Mouse (Mus musculus) heart, adult 2 months (tissue): ENCODE results near the gene Prkch. TPM values are rescaled to one million over a fixed set of nuclear protein-coding genes. Genes with fewer than 3 reads are reported as not detected.

ENCODE experiments used
- DNase-seq, 2 experiments: peaks; one replicate each; pipeline ENCODE4 v3.0.0; 2021
- H3K27ac ChIP-seq: fragments of 200-600 bp; 2 replicates; pipeline ENCODE4 v1.8.1; 2022
- H3K27me3 ChIP-seq: fragments of 200-500 bp; 2 replicates; pipeline ENCODE4 v1.6.1; 2012; ENCODE audit warnings: mild to moderate bottlenecking, low read length, inconsistent platforms, mixed read lengths; ENCODE audit not compliant: control insufficient read depth, insufficient read depth
- H3K36me3 ChIP-seq: fragments of 200-500 bp; 2 replicates; pipeline ENCODE4 v1.6.1; 2012; ENCODE audit warnings: low read length, inconsistent platforms; ENCODE audit not compliant: control insufficient read depth, insufficient read depth
- H3K4me1 ChIP-seq: fragments of 200-500 bp; 2 replicates; pipeline ENCODE4 v1.6.1; 2011; ENCODE audit warnings: low read length; ENCODE audit not compliant: control insufficient read depth, insufficient read depth
- H3K4me3 ChIP-seq: fragments of 200-600 bp; 2 replicates; pipeline ENCODE4 v1.8.1; 2022
- H3K79me2 ChIP-seq: fragments of 200-500 bp; replicated peaks from 2 replicates; pipeline ENCODE4 v1.6.1; 2012; ENCODE audit warnings: mild to moderate bottlenecking, inconsistent platforms, low read length, moderate library complexity, mixed read lengths; ENCODE audit not compliant: control insufficient read depth, insufficient read depth
- H3K9ac ChIP-seq: fragments of 200-500 bp; 2 replicates; pipeline ENCODE4 v1.6.1; 2012; ENCODE audit warnings: low read depth, mild to moderate bottlenecking, control low read depth, inconsistent platforms, low read length, mixed read lengths
- CTCF ChIP-seq: fragments of 200-600 bp; IDR thresholded peaks from 2 replicates; pipeline ENCODE4 v1.8.1; 2022; ENCODE audit warnings: antibody characterized with exemption, mild to moderate bottlenecking, moderate library complexity
- EP300 ChIP-seq: fragments of 200-500 bp; IDR thresholded peaks from 2 replicates; pipeline ENCODE4 v1.6.1; 2011; ENCODE audit warnings: low read depth, low read length, control low read depth; ENCODE audit not compliant: insufficient read depth
- POLR2A ChIP-seq: fragments of 200-500 bp; IDR thresholded peaks from 2 replicates; pipeline ENCODE4 v1.6.1; 2011; ENCODE audit warnings: mild to moderate bottlenecking, low read depth, low read length, control low read depth; ENCODE audit not compliant: insufficient read depth
- WGBS: fragments of 180-500 bp; shearing (Covaris S2); methylation state at CpG from one replicate; pipeline ENCODE4 v1.1.7; 2018; 5-methylcytosine and 5-hydroxymethylcytosine counted together
- intact Hi-C: fragments of 180-260 bp; cut with DNase I; formaldehyde crosslinking; loops from one replicate; pipeline ENCODE4 v1.15.1; 2025
- polyA plus RNA-seq: library from polyadenylated mRNA; depleted of rRNA; stranded (reverse); fragments of >200 nt; gene quantifications from 2 replicates; pipeline ENCODE4 v1.2.3, GENCODE M21; 2012
- total RNA-seq, 2 experiments: library from RNA; stranded (reverse); gene quantifications; 2 replicates each; pipeline ENCODE4 v1.2.3; 2021

The Prkch gene
- total and polyA plus RNA-seq, 3 experiments = 9.7 to 17.5 (median 16.6) TPM

DNA sequence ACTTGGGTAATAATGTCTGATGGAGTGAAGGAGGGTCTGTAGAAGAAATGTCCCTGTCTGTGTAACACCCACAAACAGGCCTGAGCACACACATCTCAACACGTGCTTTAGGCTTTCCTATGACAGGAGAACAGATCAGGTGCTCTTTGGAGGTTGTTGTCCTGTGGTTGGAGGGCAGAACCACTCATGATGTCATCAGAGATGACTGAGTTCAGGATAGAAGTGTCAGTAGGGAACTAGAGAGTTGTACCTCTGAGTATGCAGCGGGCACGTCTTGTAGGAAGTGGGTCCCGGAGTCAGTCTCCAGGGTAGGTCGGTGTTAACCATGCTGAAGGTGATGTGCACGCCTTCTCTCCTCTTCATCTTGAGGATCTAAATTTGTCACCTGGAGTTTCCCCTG, 19.1 kb downstream of the Prkch start:
- Histone ChIP-seq H3K36me3 (peaks cover 4% of the 10 kb centered on the region; the same call in 1 of the 2 replicates), H3K4me1 (peaks cover 29% of the 10 kb centered on the region), H3K27ac (no peak overlapping the region), H3K79me2 (peaks cover 1% of the 10 kb centered on the region; the same call in 1 of the 2 replicates), H3K9ac (no peak overlapping the region), H3K4me3 (no peak overlapping the region), H3K27me3 (no peaks in the 10 kb centered on the region)
- no peak for DNase-seq
- intact Hi-C loops = no loop called here
- WGBS = 73% methylated on average over 6 of the region's 6 CpGs
- TF ChIP-seq POLR2A (no peak), CTCF (no peak), EP300 (no peak)

GRCm38 (mm10) chr12:73604762-73605161, 20.2 kb downstream of the Prkch start:
- H3K27me3 ChIP-seq = no peaks in the 10 kb centered on the region
- TF ChIP-seq EP300 (no peak), POLR2A (no peak), CTCF (no peak)
- no peak overlapping the region for H3K9ac ChIP-seq
- intact Hi-C loops = no loop called here
- DNase-seq = no peak
- no peak overlapping the region for H3K4me3 ChIP-seq
- H3K36me3 ChIP-seq = peaks cover 6% of the 10 kb centered on the region; the same call in 1 of the 2 replicates
- H3K4me1 ChIP-seq = peaks cover 29% of the 10 kb centered on the region
- 60% methylated on average over 12 of the region's 12 CpGs for WGBS
- no peak overlapping the region for H3K27ac ChIP-seq
- H3K79me2 ChIP-seq = no peaks in the 10 kb centered on the region; the same call in 1 of the 2 replicates

DNA sequence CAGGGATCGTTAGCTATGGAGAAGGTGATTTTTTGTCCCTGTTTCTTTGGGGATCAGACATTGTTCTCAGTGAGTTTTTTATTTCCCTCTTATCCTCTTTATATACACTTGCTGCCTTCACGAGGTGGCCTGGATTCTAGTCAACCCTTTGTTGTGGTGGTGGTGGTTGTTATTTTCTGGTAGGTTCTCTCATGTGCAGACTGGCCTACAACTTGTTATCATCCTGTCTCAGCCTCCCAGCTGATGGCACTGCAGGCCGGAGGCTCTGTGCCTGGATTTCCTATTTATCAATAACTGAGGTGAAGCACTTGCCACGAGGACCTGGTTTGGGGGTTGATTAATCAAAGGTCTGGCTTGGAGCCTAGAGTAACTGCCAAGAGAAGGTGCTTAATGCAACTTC, 20.6 kb downstream of the Prkch start:
- Histone ChIP-seq H3K27me3 (no peaks in the 10 kb centered on the region), H3K9ac (no peak overlapping the region), H3K4me3 (no peak overlapping the region), H3K36me3 (peaks cover 5% of the 10 kb centered on the region; the same call in 1 of the 2 replicates), H3K27ac (no peak overlapping the region), H3K4me1 (peaks cover 32% of the 10 kb centered on the region), H3K79me2 (no peaks in the 10 kb centered on the region; the same call in 1 of the 2 replicates)
- TF ChIP-seq EP300 (no peak), POLR2A (no peak), CTCF (no peak)
- 50% methylated on average over 4 of the region's 4 CpGs for WGBS
- intact Hi-C loops = no loop called here
- no peak for DNase-seq

GRCm38 (mm10) chr12:73607381-73608064, 22.9 kb downstream of the Prkch start:
- Histone ChIP-seq H3K9ac (no peak overlapping the region), H3K27me3 (no peaks in the 10 kb centered on the region), H3K4me3 (no peak overlapping the region), H3K79me2 (no peaks in the 10 kb centered on the region), H3K27ac (no peak overlapping the region), H3K4me1 (peaks cover 36% of the 10 kb centered on the region), H3K36me3 (peaks cover 4% of the 10 kb centered on the region; the same call in 1 of the 2 replicates)
- 51% methylated on average over 13 of the region's 13 CpGs for WGBS
- intact Hi-C loops = no loop called here
- TF ChIP-seq POLR2A (no peak), CTCF (no peak), EP300 (no peak)
- DNase-seq = no peak

- H3K27me3 ChIP-seq = no peaks in the 10 kb centered on the region
- no peak overlapping the region for H3K4me3 ChIP-seq
- H3K9ac ChIP-seq = no peak overlapping the region
- H3K79me2 ChIP-seq = no peaks in the 10 kb centered on the region
- H3K36me3 ChIP-seq = peaks cover 4% of the 10 kb centered on the region; the same call in 1 of the 2 replicates
- no peak for TF ChIP-seq CTCF
- TF ChIP-seq EP300 = no peak
- no peak for TF ChIP-seq POLR2A
- 41% methylated on average over 4 of the region's 4 CpGs for WGBS
- intact Hi-C loops = no loop called here
- no peak for DNase-seq
- no peak overlapping the region for H3K27ac ChIP-seq
- H3K4me1 ChIP-seq = peaks cover 35% of the 10 kb centered on the region
These were observed 23.4 kb downstream of the Prkch start for GRCm38 (mm10) chr12:73608065-73608397.

DNA sequence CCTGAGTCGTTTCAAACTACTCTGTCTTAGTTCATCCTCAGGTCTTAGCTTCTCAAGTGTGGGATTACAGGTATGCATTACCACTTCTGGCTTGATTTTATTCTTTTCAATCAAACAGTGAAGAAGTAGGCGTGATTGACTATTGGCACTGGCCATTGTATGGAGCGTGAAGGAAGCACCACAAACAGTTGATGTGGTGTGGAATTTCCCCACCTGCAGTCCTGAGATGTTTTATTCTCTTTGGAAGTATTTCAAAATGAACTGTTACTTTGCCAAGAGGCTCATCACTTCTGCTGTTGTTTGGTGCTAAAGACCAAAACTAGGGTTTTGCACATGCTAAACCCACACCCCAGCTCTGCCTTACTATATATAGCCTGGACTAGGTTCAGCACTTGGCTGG, 24.7 kb downstream of the Prkch start:
- WGBS = 53% methylated on average over 3 of the region's 3 CpGs
- intact Hi-C loops = no loop called here
- TF ChIP-seq EP300 (no peak), CTCF (no peak), POLR2A (no peak)

More for the DNA sequence above, 24.7 kb downstream of the Prkch start:
- H3K27ac ChIP-seq = no peak overlapping the region
- H3K27me3 ChIP-seq = no peaks in the 10 kb centered on the region
- no peak overlapping the region for H3K9ac ChIP-seq
- peaks cover 35% of the 10 kb centered on the region for H3K4me1 ChIP-seq
- H3K36me3 ChIP-seq = peaks cover 4% of the 10 kb centered on the region; the same call in 1 of the 2 replicates
- DNase-seq = no peak
- H3K79me2 ChIP-seq = no peaks in the 10 kb centered on the region
- H3K4me3 ChIP-seq = no peak overlapping the region
